Mouse (Mus musculus) cerebellum, adult 2 months (tissue): ENCODE measurements around the gene Ramp3. TPM values are rescaled to one million over a fixed set of nuclear protein-coding genes. Genes with fewer than 3 reads are reported as not detected.
"Not testable (repeated sequence)": the region's sequence is repeated elsewhere in the genome, so short reads cannot be mapped to it uniquely, and the experiment has no call there.

Experiments
- DNase-seq, 2 experiments: peaks; one replicate each; pipeline ENCODE4 v3.0.0; 2021
- H3K27ac ChIP-seq: fragments of 200-500 bp; 2 replicates; pipeline ENCODE4 v1.5.1; 2012; ENCODE audit warnings: low read length, control low read depth, inconsistent platforms; ENCODE audit not compliant: insufficient read depth
- H3K27me3 ChIP-seq: fragments of 200-500 bp; 2 replicates; pipeline ENCODE4 v1.6.1; 2012; ENCODE audit warnings: inconsistent platforms, mild to moderate bottlenecking, low read length, moderate library complexity; ENCODE audit not compliant: control insufficient read depth, insufficient read depth
- H3K4me1 ChIP-seq: fragments of 200-500 bp; 2 replicates; pipeline ENCODE4 v1.6.1; 2011; ENCODE audit warnings: low read length; ENCODE audit not compliant: control insufficient read depth, insufficient read depth
- H3K4me3 ChIP-seq: fragments of 200-500 bp; replicated peaks from 2 replicates; pipeline ENCODE3; 2011; ENCODE audit warnings: mild to moderate bottlenecking, low read depth, low read length, control low read depth; ENCODE audit not compliant: insufficient read depth
- CTCF ChIP-seq: fragments of 200-500 bp; IDR thresholded peaks from 2 replicates; pipeline ENCODE4 v1.5.1; 2011; ENCODE audit warnings: low read depth, mild to moderate bottlenecking, control low read depth, low read length, moderate library complexity, borderline replicate concordance; ENCODE audit not compliant: insufficient read depth
- POLR2A ChIP-seq: fragments of 200-500 bp; IDR thresholded peaks from 2 replicates; pipeline ENCODE4 v1.6.1; 2011; ENCODE audit warnings: low read length, control low read depth, borderline replicate concordance; ENCODE audit not compliant: insufficient read depth
- WGBS: fragments of 180-500 bp; shearing (Covaris S2); methylation state at CpG from one replicate; pipeline ENCODE4 v1.1.7; 2018; 5-methylcytosine and 5-hydroxymethylcytosine counted together
- polyA plus RNA-seq: library from polyadenylated mRNA; depleted of rRNA; stranded (reverse); fragments of >200 nt; gene quantifications from 2 replicates; pipeline ENCODE4 v1.2.3, GENCODE M21; 2012

Gene Ramp3
- polyA plus RNA-seq, 1 experiment: 34.3 TPM

GRCm38 (mm10) chr11:6628568-6628967 lies 29.8 kb upstream of the Ramp3 start:
- TF ChIP-seq CTCF (peak; percentile 63), POLR2A (no peak)
- H3K27ac ChIP-seq: no peak overlapping the region
- DNase-seq: peak; percentile 45 to 50
- peaks cover 10% of the 10 kb centered on the region for H3K4me1 ChIP-seq
- no peak overlapping the region for H3K4me3 ChIP-seq
- 23% methylated on average over 4 of the region's 4 CpGs for WGBS
- H3K27me3 ChIP-seq: no peaks in the 10 kb centered on the region

- Histone ChIP-seq H3K27me3 (no peaks in the 10 kb centered on the region), H3K4me3 (no peak overlapping the region), H3K4me1 (peaks cover under 1% of the 10 kb centered on the region; the same call in 1 of the 2 replicates), H3K27ac (no peak overlapping the region)
- peak; percentile 51 for TF ChIP-seq CTCF
- TF ChIP-seq POLR2A: no peak
- peak; percentile 38 to 46 for DNase-seq
These were observed 28.7 kb upstream of the Ramp3 start for GRCm38 (mm10) chr11:6629655-6630054.

- H3K4me1 ChIP-seq: no peaks in the 10 kb centered on the region
- WGBS: 76% methylated on average over 8 of the region's 8 CpGs
- TF ChIP-seq POLR2A: no peak
- TF ChIP-seq CTCF: no peak
- H3K4me3 ChIP-seq: no peak overlapping the region
- H3K27ac ChIP-seq: no peak overlapping the region
- H3K27me3 ChIP-seq: no peaks in the 10 kb centered on the region
- DNase-seq: no peak
These were observed 22.2 kb upstream of the Ramp3 start for GRCm38 (mm10) chr11:6636150-6636549.

GRCm38 (mm10) chr11:6638537-6638936 lies 19.8 kb upstream of the Ramp3 start, which contains the start of gene Wap:
TSS of gene Wap (minus strand) at chr11:6638637.
- no peak for DNase-seq
- 93% methylated on average over 4 of the region's 4 CpGs for WGBS
- no peak within 1 kb of the TSS for H3K4me3 ChIP-seq

GRCm38 (mm10) chr11:6639072-6639471 lies 19.2 kb upstream of the Ramp3 start:
- DNase-seq: no peak

More at GRCm38 (mm10) chr11:6638537-6638936, 19.8 kb upstream of the Ramp3 start, which contains the start of gene Wap:
- H3K27me3 ChIP-seq: no peaks in the 10 kb centered on the region
- no peak for TF ChIP-seq CTCF
- TF ChIP-seq POLR2A: no peak
- H3K27ac ChIP-seq: no peak within 1 kb of the TSS
- H3K4me1 ChIP-seq: no peaks in the 10 kb centered on the region

GRCm38 (mm10) chr11:6644566-6644965 lies 13.8 kb upstream of the Ramp3 start:
- Histone ChIP-seq H3K27ac (no peak overlapping the region), H3K4me3 (no peak overlapping the region), H3K27me3 (no peaks in the 10 kb centered on the region), H3K4me1 (no peaks in the 10 kb centered on the region)
- no peak for TF ChIP-seq CTCF
- no peak for TF ChIP-seq POLR2A
- 45% methylated on average over 6 of the region's 6 CpGs for WGBS
- DNase-seq: no peak

More at GRCm38 (mm10) chr11:6639072-6639471, 19.2 kb upstream of the Ramp3 start:
- H3K4me3 ChIP-seq: no peak overlapping the region
- H3K4me1 ChIP-seq: no peaks in the 10 kb centered on the region
- WGBS: 63% methylated on average over 6 of the region's 6 CpGs
- H3K27ac ChIP-seq: no peak overlapping the region
- H3K27me3 ChIP-seq: no peaks in the 10 kb centered on the region
- TF ChIP-seq CTCF (no peak), POLR2A (no peak)

- Histone ChIP-seq H3K4me1 (no peaks in the 10 kb centered on the region), H3K27me3 (no peaks in the 10 kb centered on the region), H3K27ac (no peak overlapping the region), H3K4me3 (no peak overlapping the region)
- peak in 1 of 2 experiments; percentile 33 for DNase-seq
- TF ChIP-seq CTCF (no peak; the same call in 1 of the 2 replicates), POLR2A (no peak)
- 54% methylated on average over 9 of the region's 9 CpGs for WGBS
These were observed 10.2 kb upstream of the Ramp3 start for GRCm38 (mm10) chr11:6647831-6648724.

GRCm38 (mm10) chr11:6650519-6650918 lies 7.8 kb upstream of the Ramp3 start:
- TF ChIP-seq POLR2A (no peak), CTCF (no peak)
- 60% methylated on average over 7 of the region's 7 CpGs for WGBS
- no peak for DNase-seq
- no peak overlapping the region for H3K27ac ChIP-seq
- peaks cover 3% of the 10 kb centered on the region; the same call in 1 of the 2 replicates for H3K4me1 ChIP-seq
- no peaks in the 10 kb centered on the region for H3K27me3 ChIP-seq
- H3K4me3 ChIP-seq: no peak overlapping the region

- not testable (repeated sequence) for H3K27ac ChIP-seq, H3K4me3 ChIP-seq, DNase-seq, H3K4me1 ChIP-seq, H3K27me3 ChIP-seq
- 78% methylated on average over 3 of the region's 3 CpGs for WGBS
These were observed 5.3 kb upstream of the Ramp3 start for GRCm38 (mm10) chr11:6652978-6653377.
